Mouse (Mus musculus) C2C12 (cell line): ENCODE data around the gene Pcnx2.

Experiments used
- CTCF ChIP-seq: IDR thresholded peaks from one replicate; pipeline ENCODE4 v1.5.1; 2011; ENCODE audit not compliant: control insufficient read depth, insufficient read depth, insufficient read length
- MAX ChIP-seq: IDR thresholded peaks from one replicate; pipeline ENCODE4 v1.6.1; 2011; ENCODE audit warnings: mild to moderate bottlenecking, control low read depth
- MYOD1 ChIP-seq: IDR thresholded peaks from one replicate; pipeline ENCODE4 v1.6.1; 2011; ENCODE audit warnings: low read depth; ENCODE audit not compliant: control insufficient read depth, insufficient read length

DNA sequence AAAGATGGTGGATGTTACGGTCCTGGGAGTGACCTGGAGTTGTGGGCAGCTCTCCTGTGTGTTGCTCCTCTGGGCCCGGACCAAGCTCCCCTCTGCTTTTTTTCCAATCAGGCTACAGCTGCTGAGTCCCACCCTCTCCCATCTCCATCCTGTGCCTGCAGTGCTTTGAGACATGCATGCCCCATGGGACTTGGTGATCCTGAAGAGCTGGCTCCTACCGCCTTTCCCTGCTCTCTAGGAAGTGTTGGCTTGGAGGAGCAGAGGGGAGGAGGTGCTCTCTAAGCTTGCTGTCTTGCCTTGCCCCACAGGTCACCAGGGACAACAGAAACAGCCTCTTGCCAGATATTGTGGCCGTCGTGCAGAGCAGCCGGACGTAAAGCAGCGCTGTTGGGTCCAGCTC is 150.7 kb downstream of the Pcnx2 start:
- no peak for TF ChIP-seq CTCF
- no peak for TF ChIP-seq MAX
- no peak for TF ChIP-seq MYOD1
